Mouse (Mus musculus) common myeloid progenitor, adult 5-6 weeks (primary cell): ENCODE results near the gene Trap1. TPM values are rescaled to one million over a fixed set of nuclear protein-coding genes. Genes with fewer than 3 reads are reported as not detected.
"Not testable (repeated sequence)": the region's sequence is repeated elsewhere in the genome, so short reads cannot be mapped to it uniquely, and the experiment has no call there.

ENCODE experiments used
- ATAC-seq: replicated peaks from 2 replicates; pipeline ENCODE4 v1.8.0; 2016; ENCODE audit warnings: low read depth, mild to moderate bottlenecking, moderate TSS enrichment, inconsistent platforms; ENCODE audit not compliant: poor library complexity, severe bottlenecking
- total RNA-seq: library from RNA; stranded (forward); fragments of 200-1000, 187-1606 nt; gene quantifications from 2 replicates; pipeline ENCODE4 v1.2.3, GENCODE M21; 2017

Trap1 gene
- total RNA-seq = 154 and 169 TPM in 2 replicates

GRCm38 (mm10) chr16:4077384-4078061, at the start of gene Trap1:
Gene Trap1 (minus strand): TSS chr16:4077827.
- peak; percentile 75 for ATAC-seq

- ATAC-seq = peak; percentile 76; the same call in 1 of the 2 replicates
These were observed 39.4 kb upstream of the Trap1 start for GRCm38 (mm10) chr16:4117072-4117471.

GRCm38 (mm10) chr16:4100374-4100773, 22.7 kb upstream of the Trap1 start:
- no peak for ATAC-seq

GRCm38 (mm10) chr16:4097521-4097920, 19.9 kb upstream of the Trap1 start:
- no peak for ATAC-seq

DNA sequence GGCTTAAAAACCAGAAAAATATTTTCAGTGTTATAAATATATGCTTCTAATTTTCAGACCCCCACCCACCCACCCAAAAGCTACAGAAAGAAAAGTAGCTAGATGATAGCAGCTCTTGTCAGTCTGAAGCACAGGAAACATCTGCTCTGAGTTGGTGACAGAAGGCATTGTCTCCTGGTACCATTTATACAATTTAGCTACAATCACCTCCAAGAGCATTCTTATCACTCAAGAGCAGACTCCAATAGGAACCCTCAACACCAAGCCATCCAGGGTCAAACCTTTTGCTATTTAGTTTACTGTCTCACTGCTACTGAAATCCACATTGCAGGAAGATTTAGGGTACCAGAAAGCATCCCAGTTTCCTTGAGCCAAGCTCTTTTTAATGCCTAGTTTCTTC, 19.3 kb upstream of the Trap1 start:
- peak; percentile 65 for ATAC-seq

DNA sequence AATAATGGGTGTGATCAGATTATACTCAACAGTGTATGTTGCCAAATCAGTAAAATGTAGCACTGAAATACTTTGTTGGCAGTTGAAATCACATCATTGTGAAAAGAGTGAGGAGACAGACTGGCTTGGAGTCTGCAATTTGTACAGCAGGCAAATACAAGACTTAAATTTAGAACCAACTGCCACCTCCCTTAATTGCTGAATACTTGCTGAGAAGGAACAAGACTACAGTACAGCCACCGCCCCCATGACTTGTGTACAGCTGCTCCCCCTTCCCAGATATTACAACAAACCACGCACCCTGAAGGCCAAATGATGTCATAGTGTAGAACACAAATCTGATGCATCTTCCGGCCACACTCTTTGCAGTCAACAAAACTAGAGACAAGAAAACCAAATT, 18.5 kb upstream of the Trap1 start:
- ATAC-seq = no peak

- no peak for ATAC-seq
These were observed 9.7 kb upstream of the Trap1 start for GRCm38 (mm10) chr16:4087214-4087913.

- no peak for ATAC-seq
These were observed 8.3 kb upstream of the Trap1 start for GRCm38 (mm10) chr16:4085851-4086387.

- ATAC-seq = no peak
These were observed 7.4 kb upstream of the Trap1 start for GRCm38 (mm10) chr16:4085051-4085450.

GRCm38 (mm10) chr16:4080419-4080818, 2.8 kb upstream of the Trap1 start:
- ATAC-seq = not testable (repeated sequence)

DNA sequence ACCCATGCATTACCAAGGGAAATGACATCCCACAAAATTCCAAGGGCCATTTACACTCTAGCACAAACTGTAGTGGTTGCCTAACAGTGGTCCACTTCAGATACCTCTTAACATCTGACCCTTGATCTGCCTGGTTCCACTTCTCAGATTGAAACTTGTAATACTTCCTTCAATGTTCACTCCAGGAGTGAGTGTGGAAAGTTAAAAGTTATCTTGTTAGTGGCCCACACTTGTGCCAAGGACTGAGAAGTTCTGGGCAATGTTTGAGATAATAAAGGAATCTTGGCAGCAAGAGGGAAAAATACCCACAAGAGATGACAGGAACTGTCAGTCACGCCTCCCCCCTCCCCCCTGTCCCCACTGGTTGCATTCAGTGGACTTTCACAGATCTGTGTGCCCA, 2.0 kb upstream of the Trap1 start:
- no peak for ATAC-seq

DNA sequence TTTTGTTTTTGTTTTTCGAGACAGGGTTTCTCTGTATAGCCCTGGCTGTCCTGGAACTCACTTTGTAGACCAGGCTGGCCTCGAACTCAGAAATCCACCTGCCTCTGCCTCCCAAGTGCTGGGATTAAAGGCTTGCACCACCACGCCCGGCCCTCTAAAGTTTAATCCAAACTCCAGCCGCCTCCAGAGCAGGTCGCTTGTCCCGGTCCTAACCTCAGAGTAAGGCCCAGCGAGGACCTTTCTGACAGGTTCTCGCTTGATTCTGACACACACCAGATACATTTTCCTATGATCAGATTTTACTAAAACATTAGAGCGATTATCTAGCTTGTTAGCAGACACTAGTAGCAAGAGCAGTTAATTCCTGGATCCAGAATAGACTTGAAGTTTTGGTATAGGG, 675 bp upstream of the Trap1 start:
- ATAC-seq = not testable (repeated sequence)

- peak; percentile 72 for ATAC-seq
These were observed 2.8 kb downstream of the Trap1 start for GRCm38 (mm10) chr16:4074836-4075235.

GRCm38 (mm10) chr16:4074297-4074696, 3.3 kb downstream of the Trap1 start:
- 0 out of 2 replicates have a peak, but pooled peaks have one; percentile 19 for ATAC-seq

- ATAC-seq = peak; percentile 96
These were observed 9.0 kb downstream of the Trap1 start for GRCm38 (mm10) chr16:4068588-4068987.

GRCm38 (mm10) chr16:4064945-4065344, 12.7 kb downstream of the Trap1 start:
- ATAC-seq = no peak

- ATAC-seq = no peak
These were observed 23.8 kb downstream of the Trap1 start for GRCm38 (mm10) chr16:4053811-4054210.

GRCm38 (mm10) chr16:4052601-4053000, 25.0 kb downstream of the Trap1 start:
- ATAC-seq = no peak

DNA sequence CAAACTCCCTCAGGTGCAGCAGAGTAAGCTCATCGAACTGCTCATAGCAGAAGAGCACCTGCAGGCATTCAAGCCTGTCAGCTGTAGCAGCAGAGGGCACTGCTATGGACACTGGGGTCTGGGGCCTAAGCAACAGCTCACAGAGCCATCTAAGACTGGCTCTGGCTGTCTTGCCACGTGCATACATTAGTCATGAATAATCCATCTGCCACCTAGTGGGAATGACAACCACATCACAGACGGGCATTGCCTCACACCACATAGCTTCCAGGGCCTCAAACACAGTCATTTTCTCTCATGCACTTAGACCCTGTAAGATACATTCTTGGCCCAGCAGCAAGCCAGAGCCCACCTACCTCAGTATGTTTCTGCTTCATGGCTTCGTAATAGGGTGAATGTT, 32.1 kb downstream of the Trap1 start:
- no peak for ATAC-seq

DNA sequence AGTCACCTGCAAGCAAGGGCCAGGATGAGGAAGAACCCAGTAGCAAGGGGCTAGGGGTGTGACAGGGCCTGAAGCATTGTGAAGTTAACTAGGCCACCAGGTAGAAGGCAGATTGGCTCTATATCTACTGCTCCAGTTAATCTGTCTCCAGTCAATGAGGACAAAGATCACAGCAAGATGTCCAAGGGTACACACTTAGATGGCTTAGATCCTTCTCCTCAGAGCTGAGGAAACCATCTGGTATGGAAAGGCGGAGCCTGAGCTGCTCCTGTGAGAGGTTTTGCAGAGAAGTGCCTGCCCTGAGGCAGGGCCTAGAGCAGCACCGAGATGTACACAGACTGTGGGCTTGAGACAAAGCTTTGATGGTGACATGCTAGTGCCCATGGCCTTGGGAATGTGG, 33.5 kb downstream of the Trap1 start:
- ATAC-seq = no peak

- ATAC-seq = no peak
These were observed 36.0 kb downstream of the Trap1 start for GRCm38 (mm10) chr16:4041646-4042045.
